Mouse (Mus musculus) testis, postnatal 14 days (tissue): ENCODE results near the gene Cdh23.

ENCODE experiments used
- DNase-seq: peaks from one replicate; pipeline ENCODE4 v3.0.0; 2021; ENCODE audit warnings: low spot score

The Cdh23 gene

DNA sequence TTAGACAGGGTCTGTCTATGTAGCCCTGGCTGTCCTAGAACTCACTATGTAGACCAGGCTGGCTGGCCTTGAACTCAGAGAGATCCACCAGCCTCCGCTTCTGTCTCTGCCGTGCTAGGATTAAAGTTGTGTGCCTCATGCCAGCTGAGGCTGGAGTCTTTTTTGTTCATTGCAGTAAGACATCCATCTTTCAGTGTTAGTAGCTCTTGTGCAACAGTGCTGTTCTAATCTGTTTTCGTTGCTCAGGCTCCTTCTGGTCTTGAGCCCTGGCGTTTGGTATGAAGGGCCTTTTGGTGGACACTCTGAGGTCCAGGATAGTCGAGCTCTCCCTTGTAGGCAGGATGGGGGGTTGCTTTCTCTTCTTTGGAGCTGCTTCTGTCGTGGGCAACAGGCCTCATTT is 332.9 kb downstream of the Cdh23 start:
- no peak for DNase-seq

GRCm38 (mm10) chr10:60362310-60362628 is 334.0 kb downstream of the Cdh23 start:
- no peak for DNase-seq

DNA sequence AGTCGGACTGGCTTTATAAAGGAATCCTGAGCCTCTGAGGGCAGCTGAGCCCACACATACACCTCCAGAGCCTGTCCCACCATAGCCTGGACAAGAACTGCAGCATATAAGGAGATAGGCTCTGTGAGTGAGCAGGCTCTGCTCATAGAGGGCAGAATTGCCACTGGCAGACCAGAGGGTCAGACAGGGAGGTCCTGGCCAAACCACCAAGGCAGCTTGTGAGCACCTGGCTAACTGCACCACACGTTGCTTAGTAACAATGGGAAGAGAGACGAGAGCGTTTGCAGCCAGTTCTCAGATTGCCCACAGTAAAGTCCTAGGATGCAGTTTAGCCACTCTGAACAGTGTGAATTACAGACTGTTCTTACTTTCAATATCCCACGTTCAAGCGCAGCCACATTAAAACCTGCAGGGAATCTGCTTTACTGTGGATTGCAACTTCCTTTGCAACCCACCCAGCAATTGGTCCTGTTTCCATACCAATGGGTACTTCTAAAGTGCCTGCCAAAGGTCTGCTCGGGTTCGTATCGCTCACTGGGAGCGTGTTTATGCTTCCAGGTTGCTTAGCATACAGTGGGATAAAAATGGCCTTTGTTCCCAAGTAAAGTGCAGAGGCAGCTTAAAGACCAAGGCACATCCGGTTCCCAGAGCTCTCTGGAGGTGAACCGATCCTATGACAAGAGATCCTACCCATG is 334.5 kb downstream of the Cdh23 start:
- DNase-seq, result no peak

DNA sequence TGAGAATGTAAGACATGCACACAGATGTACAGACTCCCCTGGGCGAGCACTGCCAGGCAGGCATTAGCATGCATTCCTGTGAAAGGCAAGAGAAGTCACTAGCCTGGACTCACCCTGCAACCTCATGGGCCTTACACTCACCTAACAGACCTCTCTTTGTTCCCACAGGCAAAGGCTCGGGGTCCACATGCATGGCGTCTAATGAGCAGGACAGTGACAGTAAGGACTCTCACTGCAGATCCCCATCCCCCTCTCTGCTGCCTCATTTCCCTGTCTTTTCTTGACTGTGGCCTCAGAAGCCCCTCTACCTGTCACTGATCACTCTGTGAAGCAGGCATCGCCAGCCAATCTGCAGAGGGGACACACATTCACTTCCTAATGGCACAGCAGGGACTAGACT is 337.5 kb downstream of the Cdh23 start:
- DNase-seq, result no peak

DNA sequence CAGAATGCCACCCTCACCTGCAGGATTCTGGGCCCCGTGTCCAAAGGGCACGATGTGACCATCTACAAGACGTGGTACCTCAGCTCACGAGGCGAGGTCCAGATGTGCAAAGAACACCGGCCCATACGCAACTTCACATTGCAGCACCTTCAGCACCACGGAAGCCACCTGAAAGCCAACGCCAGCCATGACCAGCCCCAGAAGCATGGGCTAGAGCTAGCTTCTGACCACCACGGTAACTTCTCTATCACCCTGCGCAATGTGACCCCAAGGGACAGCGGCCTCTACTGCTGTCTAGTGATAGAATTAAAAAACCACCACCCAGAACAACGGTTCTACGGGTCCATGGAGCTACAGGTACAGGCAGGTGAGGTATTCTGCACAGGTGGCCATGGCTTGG is 338.4 kb downstream of the Cdh23 start:
- no peak for DNase-seq

GRCm38 (mm10) chr10:60357441-60357840 is 338.8 kb downstream of the Cdh23 start:
- no peak for DNase-seq

- no peak for DNase-seq
Measured at GRCm38 (mm10) chr10:60354881-60355677, 341.2 kb downstream of the Cdh23 start.

DNA sequence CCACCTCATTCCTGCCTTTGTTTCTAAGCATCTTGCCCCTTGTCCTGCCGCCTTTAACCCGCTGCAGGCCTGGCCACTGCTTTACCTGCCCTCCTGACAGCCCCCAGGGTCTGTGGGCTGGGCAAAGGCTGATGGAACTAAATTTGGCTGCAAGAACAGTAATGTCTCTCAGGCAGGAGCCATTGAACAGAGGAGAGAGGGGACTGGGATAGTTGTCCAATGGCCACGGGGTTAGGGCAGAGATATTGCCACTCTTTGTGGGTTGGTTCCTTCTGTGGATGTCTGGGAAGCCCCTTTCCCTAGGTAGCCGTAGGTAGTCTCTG is 342.3 kb downstream of the Cdh23 start:
- DNase-seq, result no peak

GRCm38 (mm10) chr10:60353241-60354002 is 342.9 kb downstream of the Cdh23 start:
- DNase-seq, result no peak

- peak; percentile 32 for DNase-seq
Measured at GRCm38 (mm10) chr10:60351761-60352455, 344.4 kb downstream of the Cdh23 start.

- DNase-seq, result no peak
Measured at GRCm38 (mm10) chr10:60351248-60351647, 345.0 kb downstream of the Cdh23 start.

DNA sequence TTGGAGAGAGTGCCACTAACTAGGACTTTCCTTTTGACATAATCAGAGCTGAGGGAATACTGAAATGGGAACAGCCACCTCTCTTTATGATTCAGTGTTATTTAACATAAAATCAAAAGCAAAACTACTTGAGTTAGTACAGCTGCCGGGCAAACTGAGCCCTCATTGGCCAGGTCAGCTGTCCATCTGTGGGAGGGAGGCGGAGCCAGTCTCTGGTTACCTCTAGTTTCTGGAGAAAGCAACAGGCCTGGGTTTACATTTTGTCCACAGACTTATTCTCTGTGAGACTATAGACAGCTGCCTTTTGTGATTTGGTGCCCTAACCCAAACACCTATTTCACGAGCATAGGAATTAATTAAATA is 345.5 kb downstream of the Cdh23 start:
- peak; percentile 69 for DNase-seq

GRCm38 (mm10) chr10:60350077-60350804 is 346.0 kb downstream of the Cdh23 start:
- DNase-seq, result no peak

DNA sequence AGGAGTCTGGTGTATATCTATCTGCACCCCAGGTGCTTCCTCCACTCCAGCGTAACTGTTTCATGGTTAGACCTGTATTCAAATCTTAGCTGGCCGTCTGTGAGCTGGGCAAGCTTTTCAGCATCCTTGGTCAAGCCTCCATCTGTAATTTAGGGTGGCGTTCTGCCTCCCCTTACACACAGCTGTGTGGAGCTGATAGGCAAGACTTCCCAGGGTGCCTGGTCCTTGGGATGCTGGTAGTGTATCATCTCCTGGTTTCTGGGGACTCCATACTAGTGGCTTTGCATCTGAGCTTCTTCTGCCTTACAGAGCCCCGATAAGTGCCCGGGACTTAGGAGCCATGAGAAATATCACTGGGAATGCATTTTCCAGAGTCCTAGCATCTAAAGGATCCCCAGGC is 346.6 kb downstream of the Cdh23 start:
- no peak for DNase-seq

DNA sequence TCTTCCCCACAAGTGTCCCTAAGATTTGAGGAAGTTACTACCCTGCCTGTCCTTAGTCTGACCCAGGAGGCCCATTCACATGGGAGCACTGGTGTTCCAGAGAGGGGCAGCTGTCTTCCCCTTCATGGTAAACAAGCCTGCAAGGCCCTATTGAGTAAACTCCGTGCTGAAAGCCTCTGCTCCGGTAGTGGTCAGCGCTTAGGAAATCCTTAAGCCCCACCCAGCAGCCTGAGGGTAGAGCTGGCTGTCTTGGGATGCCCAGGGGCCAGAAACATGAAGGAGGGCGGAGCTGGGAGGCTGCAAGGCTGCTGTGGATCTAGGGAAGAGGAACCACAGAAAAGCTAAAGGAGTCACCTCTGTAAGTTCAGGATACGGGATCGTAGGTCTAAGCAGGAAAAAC is 347.2 kb downstream of the Cdh23 start:
- DNase-seq, result no peak

GRCm38 (mm10) chr10:60347768-60348610 is 348.3 kb downstream of the Cdh23 start:
- no peak for DNase-seq

GRCm38 (mm10) chr10:60346701-60347405 is 349.4 kb downstream of the Cdh23 start, which contains the start of gene Vsir:
Gene Vsir, plus strand, starts transcription at chr10:60346851.
- peak; percentile 75 for DNase-seq

DNA sequence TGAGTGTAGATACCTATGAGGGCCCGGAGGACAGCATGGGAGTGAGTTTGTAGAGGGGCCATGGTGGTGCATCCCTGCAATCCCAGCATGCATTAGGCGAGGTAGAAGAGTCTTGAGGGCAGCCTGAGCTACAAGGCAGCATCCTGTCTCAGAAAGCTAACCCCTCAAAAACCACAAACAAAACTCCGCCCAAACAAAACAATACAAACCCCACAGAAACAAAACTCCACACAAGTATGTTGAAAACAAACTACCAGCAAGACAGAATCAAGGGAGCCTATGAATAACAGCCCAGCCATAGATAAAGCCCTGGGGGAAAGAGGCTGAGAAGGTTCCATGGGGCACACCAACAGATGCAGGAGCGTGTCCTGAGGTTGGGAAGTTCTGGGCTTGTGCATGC is 350.2 kb downstream of the Cdh23 start:
- DNase-seq, result no peak

- DNase-seq, result no peak
Measured at GRCm38 (mm10) chr10:60344111-60344510, 352.2 kb downstream of the Cdh23 start.

GRCm38 (mm10) chr10:60341528-60341927 is 354.8 kb downstream of the Cdh23 start:
- DNase-seq, result no peak
